Mouse (Mus musculus) cerebellum, postnatal 25 days (tissue): ENCODE measurements around the gene Ccdc88a.
A peak's percentile ranks its signal among the peaks of the same experiment; 100 is the strongest.
"Not testable (repeated sequence)": the region's sequence is repeated elsewhere in the genome, so short reads cannot be mapped to it uniquely, and the experiment has no call there.

Source experiments
- DNase-seq, 2 experiments: peaks; one replicate each; pipeline ENCODE4 v3.0.0; 2021; ENCODE audit warnings: mixed read lengths in 2 of 2

Ccdc88a gene

DNA sequence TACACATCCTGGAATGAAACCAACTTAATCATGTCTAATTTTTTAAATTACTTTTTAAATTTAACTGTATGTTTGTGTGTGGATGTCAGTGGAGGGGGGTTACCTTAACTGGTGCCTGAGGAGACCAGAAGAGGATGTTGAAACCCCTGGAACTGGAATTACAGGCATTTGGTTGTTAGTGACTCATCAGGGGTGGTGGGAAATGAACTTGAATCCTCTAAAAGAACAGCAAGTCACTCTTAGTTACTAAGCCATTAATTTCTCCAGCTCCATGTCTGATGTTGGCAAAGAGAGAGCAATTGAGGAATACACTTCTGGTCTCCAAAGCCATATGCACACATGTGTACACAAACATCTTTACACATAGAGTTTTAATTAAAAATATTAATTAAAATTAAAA is 101.2 kb downstream of the Ccdc88a start:
- DNase-seq: no peak

DNA sequence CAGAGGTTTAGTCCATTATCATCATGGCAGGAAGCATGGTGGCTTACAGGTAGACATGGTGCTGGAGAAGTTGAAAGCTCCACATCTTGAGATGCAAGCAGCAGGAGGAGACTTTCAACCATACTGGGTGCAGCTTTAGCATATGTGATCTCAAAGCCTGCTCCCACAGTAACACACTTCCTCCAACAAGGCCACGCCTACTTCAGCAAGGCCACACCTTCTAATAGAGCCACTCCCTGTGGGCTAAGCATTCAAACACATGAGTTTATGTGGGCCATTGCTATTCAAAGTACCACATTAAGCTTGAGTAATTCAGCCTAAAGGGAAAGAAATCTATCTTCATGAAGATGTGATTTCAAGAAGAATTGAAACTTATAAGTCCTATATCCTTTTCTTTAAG is 119.7 kb downstream of the Ccdc88a start:
- no peak for DNase-seq

DNA sequence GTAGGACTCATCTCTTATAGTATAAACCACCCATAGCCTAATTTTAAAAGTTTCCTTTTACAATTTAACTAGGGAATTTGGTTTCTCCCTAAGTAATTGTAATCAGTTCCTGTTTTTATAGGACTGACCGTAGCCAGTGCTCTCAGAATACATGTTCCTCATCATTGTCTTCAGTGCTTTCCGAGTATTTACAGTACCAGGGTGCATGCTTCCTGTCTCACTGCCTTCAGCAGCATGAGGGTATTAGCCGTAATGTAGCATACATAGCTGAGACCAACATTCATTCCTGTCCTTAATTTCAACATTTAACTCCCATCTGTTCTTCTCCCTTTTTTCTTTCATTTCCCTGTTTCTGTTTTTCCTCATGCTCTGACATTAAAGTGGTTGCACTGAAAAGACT is 123.5 kb downstream of the Ccdc88a start:
- no peak for DNase-seq

GRCm38 (mm10) chr11:29503948-29504893 is 130.8 kb downstream of the Ccdc88a start:
- no peak for DNase-seq

DNA sequence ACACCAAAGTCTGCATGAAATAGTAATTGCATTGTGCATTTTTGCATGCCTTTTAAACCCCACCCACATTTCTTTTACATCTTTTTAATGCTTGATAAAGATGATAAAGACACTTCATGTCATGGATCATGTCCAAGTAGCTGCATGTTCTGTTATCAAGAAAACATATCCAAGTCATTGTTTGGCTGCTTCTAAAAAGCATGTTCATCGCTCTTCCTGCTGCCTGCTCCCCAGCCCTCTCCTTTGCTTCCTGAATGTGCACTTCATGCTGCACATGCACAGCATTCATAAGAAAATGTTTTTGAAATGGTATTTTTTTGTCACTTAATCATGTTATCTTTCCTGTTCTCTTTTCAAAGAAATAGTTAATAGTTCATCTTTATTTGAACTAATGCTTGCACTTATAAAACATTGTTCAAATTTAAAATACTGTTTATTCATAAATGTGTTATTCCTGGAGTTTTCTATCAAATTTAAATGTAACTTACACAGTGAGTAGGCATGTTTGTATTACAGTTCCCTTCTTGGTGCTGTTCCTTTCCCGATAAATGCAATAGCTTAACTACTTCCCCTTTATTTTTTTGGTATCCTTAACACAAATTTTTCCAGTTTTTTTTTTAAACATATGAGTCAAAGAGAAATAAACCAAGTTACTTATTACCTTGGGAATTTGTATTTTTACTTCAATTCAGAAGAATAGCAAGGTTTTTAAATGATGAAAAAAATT is 131.6 kb downstream of the Ccdc88a start:
- no peak for DNase-seq

GRCm38 (mm10) chr11:29509421-29509820 is 136.0 kb downstream of the Ccdc88a start:
- DNase-seq: no peak

DNA sequence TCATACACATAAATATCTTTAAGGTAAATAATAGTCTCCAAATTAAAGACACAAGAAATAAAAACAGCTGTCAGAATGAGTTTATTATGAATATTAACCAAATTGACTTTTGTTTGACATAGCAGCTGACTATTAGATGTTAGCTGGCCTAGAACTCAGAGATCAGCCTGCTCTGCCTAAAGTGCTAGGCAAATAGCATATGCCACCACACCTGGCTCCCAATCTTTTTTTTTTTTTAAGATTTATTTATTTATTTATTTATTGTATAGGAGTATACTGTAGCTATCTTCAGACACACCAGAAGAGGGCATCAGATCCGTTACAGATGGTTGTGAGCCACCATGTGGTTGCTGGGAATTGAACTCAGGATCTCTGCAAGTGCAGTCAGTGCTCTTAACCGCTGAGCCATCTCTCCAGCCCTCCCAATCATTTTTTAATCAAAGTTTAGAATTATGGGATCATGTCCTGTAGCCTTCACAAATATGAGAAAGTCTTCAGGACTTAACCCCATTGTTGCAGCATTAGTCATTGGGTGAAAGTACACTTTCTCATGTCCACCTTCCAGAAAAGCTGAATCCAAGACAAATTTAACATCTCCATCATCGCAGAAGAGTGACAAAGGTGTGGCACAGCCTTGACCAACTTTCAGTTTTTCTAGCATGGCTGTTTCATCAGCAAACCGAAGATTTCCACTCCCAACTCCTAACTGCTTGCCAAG is 139.5 kb downstream of the Ccdc88a start:
- DNase-seq: no peak

GRCm38 (mm10) chr11:29514325-29514681 is 140.8 kb downstream of the Ccdc88a start:
- no peak for DNase-seq

- DNase-seq: peak; percentile 85 to 93
Measured at GRCm38 (mm10) chr11:29514682-29515412, 141.4 kb downstream of the Ccdc88a start, which contains the start of gene Prorsd1. Gene Prorsd1, minus strand, starts transcription at chr11:29515033.

GRCm38 (mm10) chr11:29525988-29526794 is 152.7 kb downstream of the Ccdc88a start, which contains the start of gene Mtif2:
Gene Mtif2, plus strand, starts transcription at chr11:29526408.
- DNase-seq: peak; percentile 87 to 91

GRCm38 (mm10) chr11:29538201-29538600 is 164.7 kb downstream of the Ccdc88a start:
- DNase-seq: no peak

DNA sequence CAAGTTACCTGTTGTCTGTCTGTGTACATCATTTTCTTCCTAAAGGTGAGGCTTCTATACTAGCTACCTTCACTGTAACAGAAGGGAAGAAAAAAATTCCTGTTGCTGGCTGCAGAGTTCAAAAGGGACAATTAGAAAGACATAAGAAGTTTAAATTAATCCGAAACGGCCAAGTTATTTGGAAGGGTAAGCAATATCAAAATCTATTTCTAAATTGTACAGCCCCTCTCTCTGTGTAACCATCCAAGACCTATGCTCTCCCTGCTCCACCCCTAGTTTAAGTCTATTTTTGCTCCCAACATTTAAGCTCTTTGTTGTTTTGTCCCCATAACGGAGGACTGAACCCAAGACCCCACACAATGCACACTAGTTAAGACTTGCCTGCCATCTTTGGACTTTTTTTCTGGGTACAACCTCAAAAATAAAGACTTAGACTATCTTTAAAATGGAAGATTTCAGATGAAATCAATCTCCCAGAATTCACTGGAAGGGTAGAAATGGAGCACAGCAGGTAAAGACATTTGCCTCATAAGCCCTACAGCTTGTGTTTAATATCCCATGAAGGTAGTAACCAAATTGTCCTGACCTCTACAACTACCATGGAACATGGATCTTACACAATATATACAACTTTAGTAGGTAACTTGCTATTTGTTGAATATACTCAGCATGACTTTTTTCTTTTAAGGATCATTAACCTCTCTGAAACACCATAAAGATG is 170.9 kb downstream of the Ccdc88a start:
- DNase-seq: no peak

GRCm38 (mm10) chr11:29545150-29545752 is 171.8 kb downstream of the Ccdc88a start:
- not testable (repeated sequence) for DNase-seq

DNA sequence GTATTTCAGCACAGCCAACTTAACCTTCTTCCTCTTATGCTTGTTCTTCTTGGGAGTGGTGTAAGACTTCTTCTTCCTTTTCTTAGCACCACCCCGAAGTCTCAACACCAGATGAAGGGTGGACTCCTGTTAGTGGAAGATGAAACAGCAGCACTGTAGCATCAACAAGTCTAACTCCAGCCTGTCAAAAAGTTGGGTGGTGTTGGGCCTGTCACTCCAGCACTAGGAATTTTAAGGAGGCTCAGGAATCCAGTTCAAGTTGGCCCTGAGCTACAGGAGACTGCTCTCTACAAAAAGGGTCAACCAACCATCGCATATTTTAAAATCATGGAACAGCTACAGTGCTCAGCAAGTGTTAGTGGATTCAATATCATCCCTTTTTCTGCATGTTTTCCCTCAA is 172.8 kb downstream of the Ccdc88a start:
- not testable (repeated sequence) for DNase-seq

DNA sequence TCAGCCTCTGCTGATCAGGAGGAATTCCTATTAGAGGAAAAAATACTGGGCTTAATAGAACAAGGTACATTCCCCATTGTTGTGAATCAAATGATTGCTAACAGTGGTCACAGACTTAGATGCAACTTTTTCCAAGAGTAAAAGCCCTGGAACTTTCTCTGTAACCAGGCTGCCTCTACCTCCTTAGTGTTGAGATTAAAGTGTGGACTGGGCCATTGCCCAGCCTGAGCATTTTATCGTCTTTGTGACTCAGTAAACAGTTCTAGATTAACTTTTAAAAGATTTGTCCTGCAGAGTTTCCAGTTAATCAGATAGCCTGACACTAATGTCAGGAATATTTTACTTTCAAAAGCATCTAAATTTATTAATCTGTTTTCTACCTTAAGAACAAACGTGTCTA is 173.3 kb downstream of the Ccdc88a start:
- no peak for DNase-seq

- DNase-seq: no peak
Measured at GRCm38 (mm10) chr11:29547249-29547751, 173.8 kb downstream of the Ccdc88a start.

DNA sequence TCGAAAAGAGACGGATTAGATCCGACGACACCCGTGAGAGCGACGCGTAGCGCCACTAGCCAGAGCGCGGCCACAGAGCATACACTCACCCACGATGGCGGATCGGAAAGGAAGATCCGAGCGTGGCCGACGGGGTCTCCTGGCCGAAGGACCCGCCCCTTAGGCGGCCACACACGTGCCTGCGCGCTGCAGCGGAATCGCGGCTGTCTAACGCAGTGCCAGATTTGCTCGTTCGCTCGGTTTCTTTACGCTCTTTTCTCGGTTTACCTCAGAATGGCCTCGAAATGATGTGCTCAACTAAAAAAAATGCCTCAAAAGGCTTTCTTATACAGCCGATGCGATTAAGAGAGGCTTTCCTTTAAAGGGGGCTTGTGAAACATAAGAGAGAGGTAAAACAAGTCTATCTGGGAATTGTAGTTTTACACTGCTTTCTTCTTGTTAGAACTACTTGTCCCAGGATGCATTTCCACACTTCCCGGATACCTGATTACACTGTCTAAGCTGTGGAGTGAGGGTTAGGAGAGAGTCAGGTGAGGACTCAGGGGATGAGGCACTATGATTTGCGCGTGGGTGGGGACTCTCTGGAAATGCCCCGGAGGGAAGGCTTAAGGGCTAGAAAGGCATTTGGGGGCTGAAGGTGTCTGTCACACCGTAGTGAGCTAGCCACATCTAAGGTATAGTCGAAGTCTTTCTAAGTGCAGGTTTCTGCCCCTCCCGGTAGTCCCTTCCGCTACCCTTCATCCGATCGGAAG is 174.5 kb downstream of the Ccdc88a start, which contains the start of the genes Clhc1 and Rps27a:
TSS of gene Clhc1 (plus strand) at position 199 of the 752 bp plus-strand sequence.
TSS of gene Rps27a (minus strand) at position 358 of the 752 bp plus-strand sequence.
- peak; percentile 94 to 96 for DNase-seq

- DNase-seq: peak in 1 of 2 experiments; percentile 13
Measured at GRCm38 (mm10) chr11:29548504-29549424, 175.3 kb downstream of the Ccdc88a start.
